Mouse (Mus musculus): Measurements from ENCODE around the gene Pcdh7.
"Not testable (repeated sequence)": the region's sequence is repeated elsewhere in the genome, so short reads cannot be mapped to it uniquely, and the experiment has no call there.

Pcdh7 gene

DNA sequence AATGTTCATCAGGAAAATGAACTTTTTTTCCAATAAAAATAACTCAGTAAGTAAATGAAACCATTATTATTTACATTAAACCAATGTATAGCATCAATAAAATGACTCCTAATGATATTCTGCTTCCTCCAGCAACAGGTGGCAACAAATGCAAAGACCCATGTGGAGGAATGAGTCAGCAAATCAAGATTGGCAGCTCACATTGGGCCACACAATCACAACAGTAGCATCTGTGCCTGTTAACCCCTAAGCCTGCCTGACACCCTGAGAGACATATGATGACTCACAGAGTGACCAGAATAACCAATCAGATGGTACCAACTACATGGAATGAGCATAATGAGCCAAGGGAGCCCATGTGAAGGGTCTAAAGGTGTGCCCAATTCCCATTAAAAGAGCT, 454.5 kb downstream of the Pcdh7 start:
- DNase-seq: no peak

DNA sequence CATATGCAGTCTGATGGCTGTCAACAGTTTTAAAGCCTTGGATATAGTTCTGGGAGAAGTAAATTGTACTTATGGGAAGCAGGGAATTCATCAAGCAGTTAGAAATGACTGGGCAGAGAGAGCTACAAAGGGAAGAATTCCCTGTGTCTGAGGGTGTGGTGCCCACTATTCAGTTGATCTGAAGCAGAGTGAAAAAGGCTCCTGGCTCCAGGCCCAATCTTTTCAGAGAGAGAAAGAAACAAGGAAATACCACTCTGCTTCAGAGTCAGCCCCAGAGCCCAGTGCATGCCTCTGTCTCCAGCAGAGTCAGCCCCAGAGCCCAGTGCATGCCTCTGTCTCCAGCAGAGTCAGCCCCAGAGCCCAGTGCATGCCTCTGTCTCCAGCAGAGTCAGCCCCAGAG, 456.6 kb downstream of the Pcdh7 start:
- DNase-seq: not testable (repeated sequence)

DNA sequence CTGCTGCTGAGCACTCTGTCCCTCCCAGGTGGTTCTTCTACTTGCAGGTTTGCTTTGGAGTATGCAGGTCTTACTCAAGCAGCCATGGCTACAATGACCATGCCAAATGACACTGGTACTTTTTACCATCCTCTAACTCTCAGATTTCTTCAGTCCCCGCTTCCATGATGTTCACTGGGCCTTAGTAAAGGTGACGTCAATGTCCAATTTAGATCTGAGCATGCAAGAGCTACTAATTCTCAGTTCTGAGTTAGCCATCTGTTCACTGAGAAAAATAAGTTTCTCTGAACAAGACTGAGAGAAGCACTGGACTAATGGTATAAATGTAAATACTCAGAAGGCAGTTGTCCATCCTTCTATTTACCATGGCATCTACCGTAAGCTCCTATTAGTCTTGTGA, 457.8 kb downstream of the Pcdh7 start:
- DNase-seq: no peak

Measured in thymus, postnatal 14 days (tissue).